Comparison of ENCODE assay signal across 25 mouse cellular contexts in genomic region chr14:32175310-32175709, GRCm38 (mm10). TPM values are rescaled to one million over a fixed set of nuclear protein-coding genes. Genes with fewer than 3 reads are reported as not detected.
A peak's percentile ranks its signal among the peaks of the same experiment; 100 is the strongest.
DNase-seq lines count a peak whose midpoint lies in the region; ATAC-seq and TF ChIP-seq lines count a peak whose summit lies in the region.
"Had no signal": no experiment of that assay in that cellular context is flagged by ENCODE, and none has a peak within 500 bp of the region (broad histone marks: within the 10 kb centered on the region; RNA-seq: fewer than 3 reads in every experiment).

No protein-coding gene starts in this region.

- H3K4me1 ChIP-seq in kidney, postnatal 0 days (replicated peaks; ENCODE audit: insufficient read depth, low read length): no peaks in the 10 kb centered on the region
- H3K4me1 ChIP-seq: embryonic facial prominence, embryonic 12.5 days; forebrain, embryonic 12.5 days; hindbrain, embryonic 10.5 days; intestine, embryonic 15.5 days had no signal

- no peak overlapping the region for H3K4me2 ChIP-seq in kidney, postnatal 0 days (ENCODE audit: low read length)
- H3K4me2 ChIP-seq: embryonic facial prominence, embryonic 12.5 days; forebrain, embryonic 12.5 days; hindbrain, embryonic 14.5 days; intestine, embryonic 15.5 days had no signal

- no peaks in the 10 kb centered on the region for H3K27me3 ChIP-seq in kidney, postnatal 0 days (ENCODE audit: insufficient read depth, low read length)
- H3K27me3 ChIP-seq: embryonic facial prominence, embryonic 12.5 days; forebrain, embryonic 12.5 days; intestine, embryonic 15.5 days had no signal

- H3K4me3 ChIP-seq in kidney, postnatal 0 days (replicated peaks; ENCODE audit: low read depth, low read length): no peak overlapping the region
- H3K4me3 ChIP-seq: embryonic facial prominence, embryonic 12.5 days; forebrain, embryonic 12.5 days; gastrocnemius, adult 2 months; hindbrain, embryonic 10.5 days; intestine, embryonic 15.5 days had no signal

- peaks cover 30% of the 10 kb centered on the region; the same call in 1 of the 2 replicates for H3K36me3 ChIP-seq in kidney, postnatal 0 days (ENCODE audit: insufficient read depth, low read length)

- TF ChIP-seq CTCF in kidney, postnatal 0 days (IDR thresholded peaks at IDR 0.05; ENCODE audit: low read depth): no peak

- no peak overlapping the region for H3K27ac ChIP-seq in kidney, postnatal 0 days
- H3K27ac ChIP-seq: embryonic facial prominence, embryonic 12.5 days; forebrain, embryonic 12.5 days; gastrocnemius, adult 2 months; hindbrain, embryonic 10.5 days; hindbrain, embryonic 14.5 days; intestine, embryonic 15.5 days had no signal

- no peak for DNase-seq in kidney, postnatal 0 days (ENCODE audit: low spot score)
- no peak for DNase-seq in kidney, postnatal 10 days
- DNase-seq in right cerebral cortex, adult 18-20 months: peak; percentile 15
- DNase-seq in right cerebral cortex, postnatal 10 days (ENCODE audit: low spot score in 2 of 2): no peak
- no peak for DNase-seq in thymus, postnatal 14 days
- no peak for DNase-seq in adrenal gland, postnatal 4 days (ENCODE audit: low spot score in 2 of 2)
- DNase-seq: adrenal gland, postnatal 14 days; cerebellum, adult 2 months; cerebellum, postnatal 10 days; embryo, embryonic 11 days; gastrocnemius, adult 2 months; gastrocnemius, postnatal 25 days; heart, postnatal 14 days had no signal

- no peaks in the 10 kb centered on the region for H3K9me3 ChIP-seq in kidney, postnatal 0 days (replicated peaks; ENCODE audit: low read length)
- H3K9me3 ChIP-seq: embryonic facial prominence, embryonic 12.5 days; forebrain, embryonic 12.5 days; hindbrain, embryonic 10.5 days; intestine, embryonic 15.5 days had no signal

- no peak overlapping the region for H3K9ac ChIP-seq in kidney, postnatal 0 days (ENCODE audit: low read depth, low read length)
- H3K9ac ChIP-seq: embryonic facial prominence, embryonic 12.5 days; forebrain, embryonic 12.5 days; hindbrain, embryonic 14.5 days; intestine, embryonic 15.5 days had no signal

- WGBS in kidney, postnatal 0 days: 82% methylated on average over 2 of the region's 2 CpGs

- peak; percentile 52; the same call in 1 of the 2 replicates for ATAC-seq in kidney, postnatal 0 days (replicated peaks; ENCODE audit: low FRiP score, low read depth)
- ATAC-seq in common myeloid progenitor, adult 5-6 weeks (replicated peaks; ENCODE audit: low read depth, poor library complexity, severe bottlenecking): 0 out of 2 replicates have a peak, but pooled peaks have one; percentile 25
- ATAC-seq: activated CD4-positive, CD25-positive, alpha-beta regulatory T cell, adult 4 months; forebrain, embryonic 16.5 days; intestine, embryonic 15.5 days had no signal

RNA-seq across cellular contexts. Expression of gene Ncoa4, which starts 15.6 kb away (rescaled TPM):
- polyA plus RNA-seq in kidney, postnatal 0 days (2015; fragmentation: Nextera tagmentation; extraction: Ambion mirVana): 97.2 and 99.1 TPM in 2 replicates
- total RNA-seq in common myeloid progenitor, adult 5-6 weeks (2017): 136 and 176 TPM in 2 replicates
- 100 to 1,000 TPM; 157 to 162 TPM for total RNA-seq in adrenal gland, postnatal 4 days (2021)

RNA-seq across cellular contexts. Expression of gene Timm23, which starts 26.4 kb away (rescaled TPM):
- 305 and 316 TPM in 2 replicates for polyA plus RNA-seq in kidney, postnatal 0 days (2015; fragmentation: Nextera tagmentation; extraction: Ambion mirVana)
- 160 and 196 TPM in 2 replicates for total RNA-seq in common myeloid progenitor, adult 5-6 weeks (2017)
- 100 to 1,000 TPM; 108 to 118 TPM for total RNA-seq in adrenal gland, postnatal 4 days (2021)

RNA-seq across cellular contexts. Expression of gene Parg, which starts 26.4 kb away (rescaled TPM):
- polyA plus RNA-seq in kidney, postnatal 0 days (2015; fragmentation: Nextera tagmentation; extraction: Ambion mirVana): 33.3 and 34.8 TPM in 2 replicates
- total RNA-seq in common myeloid progenitor, adult 5-6 weeks (2017): 101 and 118 TPM in 2 replicates
- total RNA-seq in adrenal gland, postnatal 4 days (2021): 10 to 100 TPM; 70.2 to 80.9 TPM

RNA-seq across cellular contexts. Expression of gene Msmb, which starts 33.5 kb away (rescaled TPM):
- polyA plus RNA-seq in kidney, postnatal 0 days (2015; fragmentation: Nextera tagmentation; extraction: Ambion mirVana): not detected in 2 replicates
- total RNA-seq in common myeloid progenitor, adult 5-6 weeks (2017): not detected in 2 replicates
- not detected for total RNA-seq in adrenal gland, postnatal 4 days (2021)
- total RNA-seq: adrenal gland, adult 18-20 months; adrenal gland, postnatal 14 days; ES-E14; gastrocnemius, adult 2 months; gastrocnemius, postnatal 25 days; granulocyte monocyte progenitor cell, adult 5-6 weeks; heart, postnatal 14 days had no signal
- polyA plus RNA-seq: cerebellum, adult 2 months; embryonic facial prominence, embryonic 12.5 days; forebrain, embryonic 12.5 days; forebrain, embryonic 16.5 days; heart, embryonic 14.5 days; hindbrain, embryonic 10.5 days; hindbrain, embryonic 14.5 days; intestine, embryonic 15.5 days had no signal
